Mouse (Mus musculus): Measurements from ENCODE around the gene Tmem163.

GRCm38 (mm10) chr1:127482911-127483310, 196.4 kb downstream of the Tmem163 start:
- TF ChIP-seq CTCF (IDR thresholded peaks at IDR 0.05; ENCODE audit: insufficient read depth, low read length) (no peak), POLR2A (IDR thresholded peaks at IDR 0.05; ENCODE audit: borderline replicate concordance, extremely low read depth, low read depth, low read length) (no peak)
